Mouse (Mus musculus) lung, embryonic 14.5 days (tissue): ENCODE data around the gene Bbs2. TPM values are rescaled to one million over a fixed set of nuclear protein-coding genes. Genes with fewer than 3 reads are reported as not detected.

ENCODE experiments used
- ATAC-seq: fragments of 200-750 bp; cut with Nextera tagmentation; 2 replicates; pipeline ENCODE4 v1.8.0; 2017; ENCODE audit warnings: mild to moderate bottlenecking, moderate TSS enrichment, moderate library complexity; ENCODE audit not compliant: insufficient read depth
- DNase-seq: peaks from one replicate; pipeline ENCODE4 v3.0.0-alpha.2; 2015
- H3K27ac ChIP-seq: fragments of 300-500 bp; sonication (generic); 2 replicates; pipeline ENCODE4 v1.5.1; 2014; ENCODE audit warnings: low read depth, mild to moderate bottlenecking, moderate library complexity
- H3K27me3 ChIP-seq: fragments of 300-500 bp; sonication (generic); 2 replicates; pipeline ENCODE4 v1.6.1; 2014; ENCODE audit warnings: low read length, control low read depth; ENCODE audit not compliant: insufficient read depth
- H3K36me3 ChIP-seq: fragments of 300-500 bp; sonication (generic); 2 replicates; pipeline ENCODE4 v1.6.1; 2014; ENCODE audit warnings: control low read depth; ENCODE audit not compliant: insufficient read depth
- H3K4me1 ChIP-seq: fragments of 300-500 bp; sonication (generic); 2 replicates; pipeline ENCODE4 v1.6.1; 2014; ENCODE audit warnings: antibody characterized with exemption, control low read depth; ENCODE audit not compliant: insufficient read depth
- H3K4me2 ChIP-seq: fragments of 300-500 bp; sonication (generic); 2 replicates; pipeline ENCODE4 v1.6.1; 2014; ENCODE audit warnings: mild to moderate bottlenecking
- H3K4me3 ChIP-seq: fragments of 300-500 bp; sonication (generic); 2 replicates; pipeline ENCODE4 v1.5.1; 2014; ENCODE audit warnings: low read depth, low read length
- H3K9ac ChIP-seq: fragments of 300-500 bp; sonication (generic); 2 replicates; pipeline ENCODE4 v1.6.1; 2014
- H3K9me3 ChIP-seq: fragments of 300-500 bp; sonication (generic); 2 replicates; pipeline ENCODE4 v1.6.1; 2016; ENCODE audit warnings: low read depth, low read length, control low read depth
- CTCF ChIP-seq: IDR thresholded peaks from 2 replicates; pipeline ENCODE4 v1.5.1; 2016; ENCODE audit warnings: antibody characterized with exemption, low read depth
- WGBS: fragments of 180-500 bp; shearing (Covaris S2); extraction: QIAGEN DNeasy Blood & Tissue Kit; methylation state at CpG from one replicate; pipeline ENCODE4 v1.1.7; 2014; 5-methylcytosine and 5-hydroxymethylcytosine counted together
- polyA plus RNA-seq: library from polyadenylated mRNA; unstranded; fragments of >200 nt; fragmentation: Nextera tagmentation; extraction: Ambion mirVana; gene quantifications from 2 replicates; pipeline ENCODE4 v1.2.1, GENCODE M21; 2014

Bbs2 gene
- polyA plus RNA-seq, 1 experiment from 2014 or later, result 12.0 TPM

- Histone ChIP-seq H3K4me3 (no peak overlapping the region), H3K9ac (no peak overlapping the region), H3K4me1 (no peaks in the 10 kb centered on the region), H3K36me3 (no peaks in the 10 kb centered on the region), H3K4me2 (no peak overlapping the region), H3K9me3 (no peaks in the 10 kb centered on the region), H3K27ac (no peak overlapping the region), H3K27me3 (no peaks in the 10 kb centered on the region)
- ATAC-seq, result no peak
- WGBS, result 83% methylated on average over 2 of the region's 2 CpGs
- DNase-seq, result no peak
- TF ChIP-seq CTCF, result no peak
These were observed 15.2 kb upstream of the Bbs2 start for GRCm38 (mm10) chr8:94113972-94114371.

DNA sequence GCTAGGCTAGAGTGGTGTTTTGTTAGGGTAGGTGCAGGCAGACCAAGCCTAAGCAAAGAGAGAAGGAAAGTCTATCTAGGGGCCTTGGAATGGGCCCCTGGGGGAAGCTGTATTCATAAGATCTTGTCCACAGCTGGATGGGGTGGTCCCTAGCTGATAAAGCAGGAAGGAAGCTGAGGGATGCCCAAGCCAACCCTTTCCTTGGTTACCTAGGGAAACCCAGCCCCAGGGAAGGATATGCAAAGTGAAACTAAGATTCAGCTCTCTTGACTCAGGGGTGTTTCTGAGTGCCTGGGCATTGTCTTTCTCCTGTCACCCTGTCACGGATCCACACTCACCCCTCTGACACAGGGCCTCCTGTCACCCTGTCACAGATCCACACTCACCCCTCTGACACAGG, 14.7 kb upstream of the Bbs2 start:
- Histone ChIP-seq H3K36me3 (no peaks in the 10 kb centered on the region), H3K4me2 (no peak overlapping the region), H3K4me1 (no peaks in the 10 kb centered on the region), H3K4me3 (no peak overlapping the region), H3K27ac (no peak overlapping the region), H3K9ac (no peak overlapping the region), H3K27me3 (no peaks in the 10 kb centered on the region), H3K9me3 (no peaks in the 10 kb centered on the region)
- no peak for TF ChIP-seq CTCF
- no peak for ATAC-seq
- DNase-seq, result no peak
- WGBS, result 25% methylated on average over 1 of the region's 1 CpGs

- Histone ChIP-seq H3K9ac (no peak overlapping the region), H3K36me3 (no peaks in the 10 kb centered on the region), H3K4me3 (no peak overlapping the region), H3K9me3 (no peaks in the 10 kb centered on the region), H3K27me3 (no peaks in the 10 kb centered on the region), H3K4me1 (no peaks in the 10 kb centered on the region), H3K4me2 (no peak overlapping the region), H3K27ac (no peak overlapping the region)
- TF ChIP-seq CTCF, result no peak
- no peak for DNase-seq
- ATAC-seq, result no peak
- 55% methylated on average over 6 of the region's 6 CpGs for WGBS
These were observed 11.9 kb upstream of the Bbs2 start for GRCm38 (mm10) chr8:94110526-94111177.

- Histone ChIP-seq H3K4me3 (no peak overlapping the region), H3K27me3 (no peaks in the 10 kb centered on the region), H3K4me2 (no peak overlapping the region), H3K27ac (no peak overlapping the region), H3K9ac (no peak overlapping the region), H3K9me3 (no peaks in the 10 kb centered on the region), H3K4me1 (no peaks in the 10 kb centered on the region), H3K36me3 (no peaks in the 10 kb centered on the region)
- WGBS, result 61% methylated on average over 5 of the region's 5 CpGs
- DNase-seq (no peak), ATAC-seq (no peak)
- no peak for TF ChIP-seq CTCF
These were observed 11.1 kb upstream of the Bbs2 start for GRCm38 (mm10) chr8:94109835-94110234.

DNA sequence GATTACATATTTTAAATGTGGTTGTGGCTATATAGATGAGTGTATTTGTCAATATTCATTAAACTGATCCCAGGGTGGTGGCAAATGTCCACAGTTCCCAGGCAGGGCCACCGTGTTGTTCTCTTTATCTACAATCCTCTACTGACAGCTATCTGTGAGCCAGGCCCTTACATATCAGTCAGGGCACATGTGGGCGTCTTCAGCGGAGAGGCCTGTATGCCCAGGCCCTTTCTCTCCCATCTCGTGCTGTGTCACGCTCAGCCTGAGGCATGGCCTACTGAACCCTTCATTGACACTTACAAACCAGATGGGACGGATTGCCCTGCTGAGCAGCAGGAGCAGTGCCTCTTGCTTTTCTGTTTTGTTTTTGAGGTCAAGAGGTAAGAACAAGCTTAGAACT, 10.7 kb upstream of the Bbs2 start:
- no peaks in the 10 kb centered on the region for H3K27me3 ChIP-seq
- ATAC-seq, result no peak
- DNase-seq, result no peak
- H3K27ac ChIP-seq, result no peak overlapping the region
- no peak overlapping the region for H3K9ac ChIP-seq
- no peaks in the 10 kb centered on the region for H3K4me1 ChIP-seq
- H3K4me2 ChIP-seq, result no peak overlapping the region
- WGBS, result 63% methylated on average over 6 of the region's 6 CpGs
- no peak overlapping the region for H3K4me3 ChIP-seq
- TF ChIP-seq CTCF, result no peak
- no peaks in the 10 kb centered on the region for H3K36me3 ChIP-seq
- H3K9me3 ChIP-seq, result no peaks in the 10 kb centered on the region

- Histone ChIP-seq H3K4me2 (no peak overlapping the region), H3K9me3 (no peaks in the 10 kb centered on the region), H3K4me1 (no peaks in the 10 kb centered on the region), H3K36me3 (no peaks in the 10 kb centered on the region), H3K4me3 (no peak overlapping the region), H3K27me3 (no peaks in the 10 kb centered on the region), H3K27ac (no peak overlapping the region), H3K9ac (no peak overlapping the region)
- ATAC-seq, result no peak
- TF ChIP-seq CTCF, result no peak
- DNase-seq, result no peak
- 53% methylated on average over 3 of the region's 3 CpGs for WGBS
These were observed 9.1 kb upstream of the Bbs2 start for GRCm38 (mm10) chr8:94107871-94108270.

DNA sequence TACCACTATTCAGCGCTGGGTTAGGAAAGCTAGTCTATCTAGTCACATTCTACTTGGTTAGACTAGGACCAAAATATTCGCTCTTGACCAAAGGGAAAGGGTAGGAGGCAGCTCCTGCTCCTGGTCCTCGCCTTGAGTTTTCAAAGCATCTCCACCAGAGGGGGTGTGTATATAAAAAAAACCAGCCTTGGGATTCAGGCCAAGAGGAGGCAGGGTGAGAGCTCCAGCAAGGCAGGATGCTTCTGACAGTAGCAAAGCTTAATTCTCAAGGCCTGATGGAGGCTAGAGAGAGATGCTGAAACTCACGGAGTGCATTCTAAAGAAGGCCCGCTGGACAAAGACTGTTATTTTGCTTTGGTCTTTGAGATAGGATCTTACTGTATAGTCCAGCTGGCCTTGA, 5.4 kb upstream of the Bbs2 start:
- peak; percentile 20; the same call in 1 of the 2 replicates for TF ChIP-seq CTCF

More for the DNA sequence above, 5.4 kb upstream of the Bbs2 start:
- Histone ChIP-seq H3K27ac (no peak overlapping the region), H3K4me2 (no peak overlapping the region), H3K9ac (no peak overlapping the region), H3K4me1 (peaks cover under 1% of the 10 kb centered on the region; the same call in 1 of the 2 replicates), H3K27me3 (no peaks in the 10 kb centered on the region), H3K36me3 (no peaks in the 10 kb centered on the region), H3K9me3 (no peaks in the 10 kb centered on the region), H3K4me3 (no peak overlapping the region)
- WGBS, result 47% methylated on average over 5 of the region's 5 CpGs
- DNase-seq (peak; percentile 66), ATAC-seq (no peak)
